Mouse (Mus musculus) C2C12 (cell line): ENCODE results near the gene Nr1i2.

Experiments
- CTCF ChIP-seq: IDR thresholded peaks from one replicate; pipeline ENCODE4 v1.5.1; 2011; ENCODE audit not compliant: control insufficient read depth, insufficient read depth, insufficient read length
- MAX ChIP-seq: IDR thresholded peaks from one replicate; pipeline ENCODE4 v1.6.1; 2011; ENCODE audit warnings: mild to moderate bottlenecking, control low read depth
- MYOG ChIP-seq: IDR thresholded peaks from one replicate; pipeline ENCODE4 v1.6.1; 2011; ENCODE audit not compliant: control insufficient read depth, insufficient read length; ENCODE audit errors: extremely low read depth
- USF1 ChIP-seq: IDR thresholded peaks from one replicate; pipeline ENCODE4 v1.6.1; 2011; ENCODE audit warnings: low read depth, mild to moderate bottlenecking, control low read depth, moderate library complexity

- no peak for TF ChIP-seq CTCF
- TF ChIP-seq USF1 = no peak
- no peak for TF ChIP-seq MAX
- TF ChIP-seq MYOG = no peak
Measured at GRCm38 (mm10) chr16:38286541-38286940, 8.1 kb downstream of the Nr1i2 start.
